Mouse (Mus musculus): ENCODE data around the gene Acoxl. TPM values are rescaled to one million over a fixed set of nuclear protein-coding genes. Genes with fewer than 3 reads are reported as not detected.

Acoxl gene
- polyA plus RNA-seq, 1 experiment from 2014 or later = 0.19 TPM

DNA sequence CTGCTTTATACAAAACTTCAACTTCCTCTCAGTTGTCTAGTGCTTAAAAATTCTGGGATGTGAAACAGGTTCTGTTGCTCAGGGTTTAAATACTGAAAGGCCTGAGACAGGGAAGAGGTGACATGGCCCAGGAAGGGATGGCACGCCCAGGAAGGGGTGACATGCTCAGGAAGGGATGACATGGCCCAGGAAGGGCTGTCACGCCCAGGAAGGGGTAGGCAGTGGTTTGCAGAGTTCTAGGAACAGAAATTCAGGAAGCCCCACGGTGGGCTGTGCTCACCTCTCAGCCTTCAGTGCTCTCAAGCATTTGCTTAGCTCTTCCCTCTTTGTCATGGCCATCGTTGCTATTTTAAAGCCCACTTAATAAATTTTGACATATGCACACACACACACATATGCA is 216.2 kb downstream of the Acoxl start:
- 79% methylated on average over 4 of the region's 4 CpGs for WGBS
- Histone ChIP-seq H3K9me3 (no peaks in the 10 kb centered on the region), H3K4me2 (no peak overlapping the region), H3K4me1 (no peaks in the 10 kb centered on the region), H3K27ac (no peak overlapping the region), H3K9ac (no peak overlapping the region), H3K4me3 (replicated peaks) (no peak overlapping the region), H3K36me3 (no peaks in the 10 kb centered on the region), H3K27me3 (replicated peaks) (no peaks in the 10 kb centered on the region)
- ATAC-seq (ENCODE audit: insufficient read depth, low FRiP score, low read depth) = no peak

DNA sequence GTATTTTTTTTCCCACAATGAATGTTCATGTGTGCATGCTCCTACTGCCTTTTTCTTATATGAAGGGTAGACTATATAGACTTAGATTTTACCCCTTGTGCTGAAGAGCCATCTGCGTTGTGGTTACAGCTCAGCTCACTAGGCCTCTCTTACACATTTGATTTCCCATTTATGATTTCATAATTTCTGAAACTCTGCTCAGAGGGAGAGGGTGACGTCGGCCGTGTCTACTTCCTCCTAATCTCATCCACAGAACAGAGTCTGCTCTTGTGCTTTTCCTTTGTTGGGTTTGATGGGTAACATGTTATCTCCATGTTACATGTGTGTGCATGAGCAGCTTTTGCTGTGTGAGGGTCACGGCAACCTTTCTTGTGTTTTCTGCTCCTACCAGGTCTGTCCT is 219.2 kb downstream of the Acoxl start:
- no peak overlapping the region for H3K4me2 ChIP-seq
- whole genome bisulfite sequencing = 85% methylated on average over 5 of the region's 5 CpGs
- no peaks in the 10 kb centered on the region for H3K9me3 ChIP-seq
- H3K27me3 ChIP-seq (replicated peaks) = no peaks in the 10 kb centered on the region
- ATAC-seq (ENCODE audit: insufficient read depth, low FRiP score, low read depth) = no peak
- H3K4me3 ChIP-seq (replicated peaks) = no peak overlapping the region
- no peaks in the 10 kb centered on the region for H3K36me3 ChIP-seq
- H3K9ac ChIP-seq = no peak overlapping the region
- no peak overlapping the region for H3K27ac ChIP-seq
- H3K4me1 ChIP-seq = no peaks in the 10 kb centered on the region

DNA sequence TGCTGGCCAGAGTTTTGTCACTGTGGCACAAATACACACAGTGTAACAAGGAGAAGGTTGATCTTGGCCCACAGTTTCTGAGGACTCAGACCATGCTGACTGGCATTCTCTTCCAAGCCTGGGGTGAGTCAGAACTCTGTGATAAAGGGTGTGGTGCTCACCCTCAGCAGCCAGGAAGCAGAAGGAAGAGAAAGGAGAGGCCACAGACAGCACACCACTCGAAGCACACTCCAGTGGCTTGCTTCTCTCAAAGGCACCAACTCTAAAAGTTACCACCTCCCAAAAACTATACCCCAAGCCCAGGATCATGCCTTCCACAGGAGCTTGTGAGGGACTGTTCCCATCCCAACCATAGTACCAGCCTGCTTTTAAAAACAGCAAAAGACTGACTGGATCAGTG is 220.0 kb downstream of the Acoxl start:
- ATAC-seq (ENCODE audit: insufficient read depth, low FRiP score, low read depth) = no peak
- no peaks in the 10 kb centered on the region for H3K27me3 ChIP-seq (replicated peaks)
- no peaks in the 10 kb centered on the region for H3K36me3 ChIP-seq
- WGBS = 71% methylated on average over 1 of the region's 1 CpGs
- no peaks in the 10 kb centered on the region for H3K9me3 ChIP-seq
- no peak overlapping the region for H3K9ac ChIP-seq
- no peak overlapping the region for H3K27ac ChIP-seq
- H3K4me1 ChIP-seq = no peaks in the 10 kb centered on the region
- H3K4me3 ChIP-seq (replicated peaks) = no peak overlapping the region
- H3K4me2 ChIP-seq = no peak overlapping the region

DNA sequence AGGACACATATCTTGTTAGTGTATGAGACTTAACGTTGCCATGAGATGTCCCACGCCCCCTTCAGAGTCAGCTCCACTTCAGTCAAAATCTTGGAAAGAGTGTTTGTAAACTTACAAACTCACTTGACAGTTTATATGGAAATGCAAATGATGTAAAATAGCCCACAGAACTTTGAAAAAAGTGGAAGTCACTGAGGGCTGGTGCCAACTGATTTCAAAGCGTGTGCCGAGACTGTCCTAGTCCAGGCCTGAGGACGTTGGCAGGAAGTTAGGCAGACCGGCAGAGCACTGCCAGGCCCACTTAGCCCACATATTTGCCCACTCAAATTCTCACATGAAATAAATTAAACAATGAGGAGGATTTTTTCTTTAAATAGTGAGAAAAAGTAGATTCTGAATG is 221.5 kb downstream of the Acoxl start:
- Histone ChIP-seq H3K4me2 (no peak overlapping the region), H3K27ac (no peak overlapping the region), H3K36me3 (no peaks in the 10 kb centered on the region), H3K9me3 (no peaks in the 10 kb centered on the region), H3K4me1 (no peaks in the 10 kb centered on the region), H3K9ac (no peak overlapping the region), H3K27me3 (replicated peaks) (no peaks in the 10 kb centered on the region), H3K4me3 (replicated peaks) (no peak overlapping the region)
- WGBS = 63% methylated on average over 6 of the region's 6 CpGs
- ATAC-seq (ENCODE audit: insufficient read depth, low FRiP score, low read depth) = no peak

DNA sequence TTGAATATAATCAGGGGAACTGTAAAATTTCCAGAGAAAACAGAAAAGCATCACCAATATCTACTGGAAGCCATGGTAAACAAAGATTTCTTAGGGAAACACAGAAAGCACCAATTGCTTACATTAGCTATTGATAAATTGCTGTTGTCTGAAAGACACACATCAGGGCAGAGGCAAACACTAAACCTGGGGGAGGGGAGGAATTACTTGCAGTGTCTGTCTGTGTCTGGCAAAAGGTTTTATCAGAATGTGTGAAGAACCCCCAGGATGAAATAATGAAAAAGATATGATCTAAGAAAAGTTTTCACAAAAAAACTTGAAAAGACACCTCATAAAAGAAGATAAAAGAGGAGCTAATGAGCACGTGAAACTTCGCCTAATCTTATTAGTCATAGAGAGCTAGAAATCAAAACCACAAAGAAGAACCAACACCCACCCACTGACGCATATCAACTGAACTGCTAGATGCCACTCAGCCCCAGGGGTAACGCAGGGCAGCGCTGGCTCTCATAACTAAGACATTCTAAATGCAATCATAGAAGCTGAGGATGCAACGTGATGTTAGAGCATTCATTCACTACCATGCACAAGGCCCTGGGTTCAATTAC is 222.1 kb downstream of the Acoxl start:
- WGBS = 52% methylated on average over 6 of the region's 6 CpGs
- Histone ChIP-seq H3K36me3 (no peaks in the 10 kb centered on the region), H3K4me2 (no peak overlapping the region), H3K9me3 (no peaks in the 10 kb centered on the region), H3K27ac (no peak overlapping the region), H3K9ac (no peak overlapping the region), H3K4me3 (replicated peaks) (no peak overlapping the region), H3K4me1 (no peaks in the 10 kb centered on the region), H3K27me3 (replicated peaks) (no peaks in the 10 kb centered on the region)
- ATAC-seq (ENCODE audit: insufficient read depth, low FRiP score, low read depth) = no peak

DNA sequence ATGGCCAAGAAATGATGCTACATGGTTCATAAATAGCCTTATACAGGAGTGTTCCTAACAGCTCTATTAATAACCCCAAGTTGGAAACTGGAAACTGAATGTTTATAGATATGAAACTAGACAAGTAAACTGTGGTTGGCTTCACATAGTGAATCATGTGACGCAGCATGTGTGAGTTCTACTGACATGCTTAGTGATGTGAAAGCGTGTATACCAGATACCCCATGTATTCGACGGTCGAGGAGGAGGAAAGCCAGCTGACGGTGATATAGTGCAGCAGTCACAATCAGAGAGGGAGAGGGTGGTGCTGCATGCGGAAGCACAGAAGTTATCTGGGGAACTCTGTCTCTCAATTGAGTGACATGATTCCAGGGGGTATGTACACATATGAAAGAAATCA is 222.8 kb downstream of the Acoxl start:
- WGBS = 52% methylated on average over 7 of the region's 7 CpGs
- no peak overlapping the region for H3K4me2 ChIP-seq
- H3K27me3 ChIP-seq (replicated peaks) = no peaks in the 10 kb centered on the region
- no peaks in the 10 kb centered on the region for H3K9me3 ChIP-seq
- no peak for ATAC-seq (ENCODE audit: insufficient read depth, low FRiP score, low read depth)
- no peaks in the 10 kb centered on the region for H3K36me3 ChIP-seq
- no peak overlapping the region for H3K9ac ChIP-seq
- H3K27ac ChIP-seq = no peak overlapping the region
- no peak overlapping the region for H3K4me3 ChIP-seq (replicated peaks)
- H3K4me1 ChIP-seq = no peaks in the 10 kb centered on the region

DNA sequence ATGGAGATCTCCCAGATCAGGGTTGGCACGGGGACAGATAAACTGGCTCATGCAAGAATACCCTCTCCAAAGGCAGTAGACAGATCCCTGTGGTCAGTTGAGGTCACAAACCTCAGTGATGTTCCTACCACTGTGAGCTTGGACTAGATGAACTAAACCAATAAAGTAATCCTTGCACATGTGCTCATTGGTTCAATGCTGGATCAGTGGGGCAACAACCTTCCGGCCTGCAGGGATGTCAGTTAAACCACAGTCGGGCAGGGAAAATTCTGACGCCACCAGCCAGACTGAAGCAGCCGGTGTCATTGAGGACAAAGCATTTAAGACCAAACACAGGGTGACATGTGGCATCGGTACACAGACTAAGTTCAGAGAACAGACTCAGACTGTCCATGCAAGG is 224.1 kb downstream of the Acoxl start:
- 92% methylated on average over 6 of the region's 6 CpGs for WGBS
- no peak overlapping the region for H3K9ac ChIP-seq
- H3K36me3 ChIP-seq = no peaks in the 10 kb centered on the region
- H3K27me3 ChIP-seq (replicated peaks) = no peaks in the 10 kb centered on the region
- no peak for ATAC-seq (ENCODE audit: insufficient read depth, low FRiP score, low read depth)
- no peaks in the 10 kb centered on the region for H3K9me3 ChIP-seq
- H3K4me2 ChIP-seq = no peak overlapping the region
- H3K4me3 ChIP-seq (replicated peaks) = no peak overlapping the region
- H3K27ac ChIP-seq = no peak overlapping the region
- H3K4me1 ChIP-seq = no peaks in the 10 kb centered on the region

DNA sequence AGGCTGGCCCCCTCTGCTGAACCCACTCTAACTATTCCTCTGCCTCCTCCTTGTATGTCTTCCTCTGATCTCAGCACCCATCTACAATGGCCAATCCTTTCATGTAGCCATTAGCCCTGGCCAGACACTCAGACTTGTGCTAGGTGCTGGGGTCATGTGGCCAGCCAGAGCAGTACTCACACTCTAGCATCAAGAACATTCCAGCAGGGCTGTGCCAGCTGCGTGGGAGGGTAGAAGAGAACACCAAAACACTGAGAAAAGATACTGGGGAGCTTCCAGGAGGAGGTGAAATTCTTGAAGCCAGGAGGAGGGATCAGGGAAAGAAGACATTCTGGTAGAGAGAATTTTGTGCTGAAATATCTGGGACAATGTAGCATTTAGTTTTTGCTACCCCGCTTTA is 226.3 kb downstream of the Acoxl start:
- no peak for ATAC-seq (ENCODE audit: insufficient read depth, low FRiP score, low read depth)
- Histone ChIP-seq H3K4me3 (replicated peaks) (no peak overlapping the region), H3K4me1 (no peaks in the 10 kb centered on the region), H3K36me3 (no peaks in the 10 kb centered on the region), H3K9ac (no peak overlapping the region), H3K27me3 (replicated peaks) (no peaks in the 10 kb centered on the region), H3K27ac (no peak overlapping the region), H3K9me3 (no peaks in the 10 kb centered on the region), H3K4me2 (no peak overlapping the region)
- 91% methylated on average over 2 of the region's 2 CpGs for WGBS

DNA sequence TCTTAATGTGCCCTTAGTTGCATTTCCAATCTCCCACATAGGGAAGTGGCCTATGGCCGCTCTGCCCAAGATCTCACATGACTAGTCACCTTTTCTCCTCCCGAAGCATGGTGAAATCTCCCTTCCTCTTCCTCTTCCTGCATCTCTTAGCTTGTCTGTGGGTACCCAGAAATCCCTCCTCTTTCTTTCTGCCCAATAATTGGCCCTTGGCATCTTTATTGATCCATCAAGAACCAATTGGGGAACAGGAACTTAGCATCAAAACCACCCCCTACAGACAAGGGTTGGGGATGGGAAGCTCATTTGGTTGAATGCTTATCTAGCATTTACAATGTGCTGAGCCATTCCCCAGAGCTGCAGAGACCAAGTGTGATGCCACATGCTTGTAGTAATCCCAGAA is 226.9 kb downstream of the Acoxl start:
- WGBS = 88% methylated on average over 2 of the region's 2 CpGs
- no peaks in the 10 kb centered on the region for H3K36me3 ChIP-seq
- H3K4me1 ChIP-seq = no peaks in the 10 kb centered on the region
- no peak overlapping the region for H3K4me2 ChIP-seq
- H3K9me3 ChIP-seq = no peaks in the 10 kb centered on the region
- no peak overlapping the region for H3K4me3 ChIP-seq (replicated peaks)
- H3K27ac ChIP-seq = no peak overlapping the region
- ATAC-seq (ENCODE audit: insufficient read depth, low FRiP score, low read depth) = no peak
- no peak overlapping the region for H3K9ac ChIP-seq
- no peaks in the 10 kb centered on the region for H3K27me3 ChIP-seq (replicated peaks)

DNA sequence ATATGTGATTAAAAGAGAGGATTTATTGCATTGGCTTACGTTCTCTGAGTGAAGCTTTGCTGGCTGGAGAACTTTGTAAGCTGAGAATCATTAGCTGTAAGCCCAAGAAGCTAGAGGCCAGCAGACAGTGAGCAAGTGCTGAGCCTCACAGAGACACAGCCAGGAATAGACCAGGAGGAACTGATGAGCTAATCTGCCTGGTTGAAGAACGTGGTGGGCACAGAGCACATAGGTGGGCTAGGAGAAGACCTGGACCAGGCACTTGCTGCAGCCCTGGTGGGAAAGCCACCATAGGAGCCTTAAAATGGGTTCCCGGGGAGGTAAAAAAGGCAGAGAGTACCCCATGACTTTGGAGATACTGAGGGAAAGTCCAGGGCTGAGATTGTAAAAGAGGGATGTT is 228.5 kb downstream of the Acoxl start:
- Histone ChIP-seq H3K4me1 (no peaks in the 10 kb centered on the region), H3K9ac (no peak overlapping the region), H3K36me3 (no peaks in the 10 kb centered on the region), H3K27me3 (replicated peaks) (no peaks in the 10 kb centered on the region), H3K4me3 (replicated peaks) (no peak overlapping the region), H3K4me2 (no peak overlapping the region), H3K9me3 (no peaks in the 10 kb centered on the region), H3K27ac (no peak overlapping the region)
- WGBS = 73% methylated on average over 3 of the region's 3 CpGs
- no peak for ATAC-seq (ENCODE audit: insufficient read depth, low FRiP score, low read depth)

DNA sequence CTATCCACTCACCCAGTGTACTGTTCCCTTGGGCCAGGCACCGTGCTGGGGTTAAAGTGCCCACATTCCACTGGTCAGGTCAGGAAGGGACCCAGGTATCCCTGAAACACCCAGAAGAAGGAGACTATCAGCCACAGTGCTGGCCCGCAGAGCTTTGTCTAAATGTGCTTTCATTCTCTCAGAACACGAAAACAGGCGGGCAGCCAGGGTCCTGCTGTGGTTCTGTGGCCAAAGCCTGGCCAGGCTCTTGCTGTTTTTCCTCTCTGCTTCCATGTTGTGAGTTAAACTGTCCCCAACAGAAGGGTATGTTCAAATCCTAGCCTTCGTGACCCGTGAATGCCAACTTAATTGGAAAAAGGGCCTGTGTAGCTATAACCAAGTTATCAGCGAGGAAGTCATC is 228.9 kb downstream of the Acoxl start:
- no peaks in the 10 kb centered on the region for H3K4me1 ChIP-seq
- ATAC-seq (ENCODE audit: insufficient read depth, low FRiP score, low read depth) = no peak
- H3K36me3 ChIP-seq = no peaks in the 10 kb centered on the region
- no peaks in the 10 kb centered on the region for H3K9me3 ChIP-seq
- H3K4me3 ChIP-seq (replicated peaks) = no peak overlapping the region
- H3K27me3 ChIP-seq (replicated peaks) = no peaks in the 10 kb centered on the region
- H3K9ac ChIP-seq = no peak overlapping the region
- no peak overlapping the region for H3K27ac ChIP-seq
- H3K4me2 ChIP-seq = no peak overlapping the region
- WGBS = 86% methylated on average over 7 of the region's 7 CpGs

DNA sequence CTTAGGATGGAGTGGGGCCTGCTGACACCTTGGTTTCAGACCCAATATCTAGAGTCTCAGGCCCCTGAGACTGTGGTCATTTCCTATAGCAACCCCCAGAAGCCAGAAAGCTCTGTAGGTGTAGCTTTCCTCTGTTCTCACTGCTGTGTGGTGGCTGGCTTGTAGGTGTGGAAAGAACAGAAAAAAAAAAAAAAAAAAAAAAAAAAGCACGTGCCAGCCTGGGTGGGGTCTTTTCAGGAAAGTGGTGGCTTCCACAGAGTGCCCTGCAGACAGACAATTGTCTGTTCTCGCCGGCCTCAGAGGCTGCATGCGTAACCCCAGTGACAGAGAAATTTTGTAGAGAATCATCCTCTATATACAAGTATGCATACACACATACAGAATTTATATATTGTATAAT is 229.5 kb downstream of the Acoxl start:
- Histone ChIP-seq H3K9me3 (no peaks in the 10 kb centered on the region), H3K4me1 (no peaks in the 10 kb centered on the region), H3K36me3 (no peaks in the 10 kb centered on the region), H3K9ac (no peak overlapping the region), H3K4me2 (no peak overlapping the region), H3K4me3 (replicated peaks) (no peak overlapping the region), H3K27ac (no peak overlapping the region), H3K27me3 (replicated peaks) (no peaks in the 10 kb centered on the region)
- no peak for ATAC-seq (ENCODE audit: insufficient read depth, low FRiP score, low read depth)
- WGBS = 75% methylated on average over 4 of the region's 4 CpGs

DNA sequence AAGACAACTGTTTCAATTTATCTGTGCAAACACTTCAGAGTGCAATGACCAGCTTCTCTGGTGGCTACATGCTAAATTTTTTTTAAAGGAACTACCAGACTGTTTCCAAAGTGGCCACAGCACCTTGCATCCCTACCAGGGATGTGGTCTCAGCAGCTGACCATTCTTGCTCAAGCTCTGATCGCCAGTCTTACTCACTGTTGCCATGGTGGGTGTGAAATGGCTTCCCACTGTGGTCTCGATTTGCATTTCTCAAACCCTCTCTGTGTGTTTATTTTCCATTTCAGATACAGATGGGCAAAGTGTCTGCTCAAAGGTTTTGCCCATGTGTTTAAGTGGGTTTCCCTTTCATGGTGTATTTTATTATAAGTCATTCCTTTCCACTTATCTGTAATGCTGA is 230.3 kb downstream of the Acoxl start:
- no peaks in the 10 kb centered on the region for H3K36me3 ChIP-seq
- no peak overlapping the region for H3K4me2 ChIP-seq
- H3K4me3 ChIP-seq (replicated peaks) = no peak overlapping the region
- H3K27ac ChIP-seq = no peak overlapping the region
- no peaks in the 10 kb centered on the region for H3K4me1 ChIP-seq
- 57% methylated on average over 2 of the region's 2 CpGs for WGBS
- no peak overlapping the region for H3K9ac ChIP-seq
- no peak for ATAC-seq (ENCODE audit: insufficient read depth, low FRiP score, low read depth)
- H3K9me3 ChIP-seq = no peaks in the 10 kb centered on the region
- H3K27me3 ChIP-seq (replicated peaks) = no peaks in the 10 kb centered on the region

Data from stomach, embryonic 15.5 days (tissue).